Mouse (Mus musculus) hindbrain, embryonic 15.5 days (tissue): Measurements from ENCODE around the gene Bcl2l13. TPM values are rescaled to one million over a fixed set of nuclear protein-coding genes. Genes with fewer than 3 reads are reported as not detected.
A peak's percentile ranks its signal among the peaks of the same experiment; 100 is the strongest.

Experiments used
- ATAC-seq: fragments of 200-750 bp; cut with Nextera tagmentation; 2 replicates; pipeline ENCODE4 v1.8.0; 2017; ENCODE audit warnings: low read depth, moderate number of reproducible peaks, moderate TSS enrichment; ENCODE audit not compliant: low FRiP score
- H3K27ac ChIP-seq: fragments of 300-500 bp; sonication (generic); replicated peaks from 2 replicates; pipeline ENCODE4 v1.5.1; 2015; ENCODE audit warnings: mild to moderate bottlenecking, inconsistent platforms
- H3K27me3 ChIP-seq: fragments of 300-500 bp; sonication (generic); 2 replicates; pipeline ENCODE4 v1.6.1; 2015; ENCODE audit warnings: control low read depth, inconsistent platforms
- H3K36me3 ChIP-seq: fragments of 300-500 bp; sonication (generic); 2 replicates; pipeline ENCODE4 v1.6.1; 2015; ENCODE audit warnings: control low read depth, inconsistent platforms
- H3K4me1 ChIP-seq: fragments of 300-500 bp; sonication (generic); replicated peaks from 2 replicates; pipeline ENCODE4 v1.6.1; 2015; ENCODE audit warnings: control low read depth, inconsistent platforms
- H3K4me2 ChIP-seq: fragments of 300-500 bp; sonication (generic); 2 replicates; pipeline ENCODE4 v1.6.1; 2015; ENCODE audit warnings: moderate library complexity, mild to moderate bottlenecking, inconsistent platforms
- H3K4me3 ChIP-seq: fragments of 300-500 bp; sonication (generic); 2 replicates; pipeline ENCODE4 v1.5.1; 2015; ENCODE audit warnings: mild to moderate bottlenecking, inconsistent platforms
- H3K9ac ChIP-seq: fragments of 300-500 bp; sonication (generic); 2 replicates; pipeline ENCODE4 v1.6.1; 2015; ENCODE audit warnings: inconsistent platforms
- H3K9me3 ChIP-seq: fragments of 300-500 bp; sonication (generic); 2 replicates; pipeline ENCODE4 v1.6.1; 2016; ENCODE audit warnings: control low read depth, inconsistent platforms
- WGBS: fragments of 180-500 bp; shearing (Covaris S2); methylation state at CpG from one replicate; pipeline ENCODE4 v1.1.7; 2015; 5-methylcytosine and 5-hydroxymethylcytosine counted together
- polyA plus RNA-seq: library from polyadenylated mRNA; unstranded; fragments of >200 nt; fragmentation: Nextera tagmentation; extraction: Ambion mirVana; gene quantifications from 2 replicates; pipeline ENCODE4 v1.2.1, GENCODE M21; 2015

Gene Bcl2l13
- polyA plus RNA-seq = 28.0 and 29.8 TPM in 2 replicates

- H3K9me3 ChIP-seq = no peaks in the 10 kb centered on the region
- peak within 1 kb of the TSS; percentile 97 for H3K27ac ChIP-seq
- H3K4me2 ChIP-seq = peak within 1 kb of the TSS; percentile 73
- ATAC-seq = peak; percentile 95
- peak within 1 kb of the TSS; percentile 90 for H3K4me3 ChIP-seq
- H3K27me3 ChIP-seq = no peaks in the 10 kb centered on the region
- 0 out of 2 replicates have a peak, but pooled peaks cover 4% of the 10 kb centered on the region for H3K36me3 ChIP-seq
- H3K4me1 ChIP-seq = peaks cover 13% of the 10 kb centered on the region
- WGBS = 4% methylated on average over 40 of the region's 40 CpGs
- H3K9ac ChIP-seq = peak within 1 kb of the TSS; percentile 92
Measured at GRCm38 (mm10) chr6:120835474-120836374, at the start of gene Bcl2l13. Gene Bcl2l13 (plus strand): TSS chr6:120836212.

GRCm38 (mm10) chr6:120788068-120788607 is 47.9 kb upstream of the Bcl2l13 start:
- no peaks in the 10 kb centered on the region for H3K27me3 ChIP-seq
- H3K4me2 ChIP-seq = no peak overlapping the region
- H3K36me3 ChIP-seq = peaks cover 12% of the 10 kb centered on the region
- no peak overlapping the region for H3K9ac ChIP-seq
- H3K4me1 ChIP-seq = peaks cover 5% of the 10 kb centered on the region; the same call in 1 of the 2 replicates
- ATAC-seq = no peak
- H3K4me3 ChIP-seq = no peak overlapping the region
- H3K9me3 ChIP-seq = no peaks in the 10 kb centered on the region
- H3K27ac ChIP-seq = no peak overlapping the region
- 86% methylated on average over 5 of the region's 5 CpGs for WGBS

- no peak for ATAC-seq
- Histone ChIP-seq H3K4me1 (peaks cover 5% of the 10 kb centered on the region; the same call in 1 of the 2 replicates), H3K4me3 (no peak overlapping the region), H3K27me3 (no peaks in the 10 kb centered on the region), H3K9ac (no peak overlapping the region), H3K9me3 (no peaks in the 10 kb centered on the region), H3K27ac (no peak overlapping the region), H3K4me2 (no peak overlapping the region), H3K36me3 (peaks cover 19% of the 10 kb centered on the region)
Measured at GRCm38 (mm10) chr6:120788904-120789303, 47.1 kb upstream of the Bcl2l13 start.

GRCm38 (mm10) chr6:120790153-120790552 is 45.9 kb upstream of the Bcl2l13 start:
- Histone ChIP-seq H3K4me3 (no peak overlapping the region), H3K27ac (no peak overlapping the region), H3K4me1 (no peaks in the 10 kb centered on the region), H3K36me3 (peaks cover 27% of the 10 kb centered on the region), H3K27me3 (no peaks in the 10 kb centered on the region), H3K9me3 (no peaks in the 10 kb centered on the region), H3K4me2 (no peak overlapping the region), H3K9ac (no peak overlapping the region)
- WGBS = 93% methylated on average over 11 of the region's 11 CpGs
- no peak for ATAC-seq

- no peaks in the 10 kb centered on the region for H3K27me3 ChIP-seq
- H3K9me3 ChIP-seq = no peaks in the 10 kb centered on the region
- H3K36me3 ChIP-seq = peaks cover 33% of the 10 kb centered on the region
- no peak overlapping the region for H3K9ac ChIP-seq
- H3K4me2 ChIP-seq = no peak overlapping the region
- no peaks in the 10 kb centered on the region for H3K4me1 ChIP-seq
- H3K4me3 ChIP-seq = no peak overlapping the region
- ATAC-seq = no peak
- WGBS = 61% methylated on average over 5 of the region's 5 CpGs
- H3K27ac ChIP-seq = no peak overlapping the region
Measured at GRCm38 (mm10) chr6:120790717-120791116, 45.3 kb upstream of the Bcl2l13 start.

- Histone ChIP-seq H3K9me3 (no peaks in the 10 kb centered on the region), H3K9ac (no peak overlapping the region), H3K27me3 (no peaks in the 10 kb centered on the region), H3K4me2 (no peak overlapping the region), H3K36me3 (peaks cover 44% of the 10 kb centered on the region), H3K4me3 (no peak overlapping the region), H3K4me1 (no peaks in the 10 kb centered on the region), H3K27ac (no peak overlapping the region)
- WGBS = 86% methylated on average over 8 of the region's 8 CpGs
- ATAC-seq = no peak
Measured at GRCm38 (mm10) chr6:120792947-120793346, 43.1 kb upstream of the Bcl2l13 start.

- Histone ChIP-seq H3K9ac (no peak overlapping the region), H3K27me3 (no peaks in the 10 kb centered on the region), H3K27ac (no peak overlapping the region), H3K9me3 (no peaks in the 10 kb centered on the region), H3K4me3 (no peak overlapping the region), H3K4me2 (no peak overlapping the region), H3K36me3 (peaks cover 65% of the 10 kb centered on the region), H3K4me1 (no peaks in the 10 kb centered on the region)
- no peak for ATAC-seq
- WGBS = 84% methylated on average over 5 of the region's 5 CpGs
Measured at GRCm38 (mm10) chr6:120795422-120796086, 40.5 kb upstream of the Bcl2l13 start.

GRCm38 (mm10) chr6:120796111-120796510 is 39.9 kb upstream of the Bcl2l13 start:
- Histone ChIP-seq H3K27me3 (no peaks in the 10 kb centered on the region), H3K9ac (no peak overlapping the region), H3K27ac (no peak overlapping the region), H3K4me2 (no peak overlapping the region), H3K36me3 (peaks cover 69% of the 10 kb centered on the region), H3K9me3 (no peaks in the 10 kb centered on the region), H3K4me3 (no peak overlapping the region), H3K4me1 (no peaks in the 10 kb centered on the region)
- no peak for ATAC-seq
- 90% methylated on average over 2 of the region's 2 CpGs for WGBS

GRCm38 (mm10) chr6:120798019-120798418 is 38.0 kb upstream of the Bcl2l13 start:
- no peak overlapping the region for H3K9ac ChIP-seq
- H3K4me1 ChIP-seq = no peaks in the 10 kb centered on the region
- H3K9me3 ChIP-seq = no peaks in the 10 kb centered on the region
- H3K4me3 ChIP-seq = no peak overlapping the region
- no peak overlapping the region for H3K4me2 ChIP-seq
- peaks cover 78% of the 10 kb centered on the region for H3K36me3 ChIP-seq
- H3K27me3 ChIP-seq = no peaks in the 10 kb centered on the region
- 94% methylated on average over 7 of the region's 7 CpGs for WGBS
- no peak overlapping the region for H3K27ac ChIP-seq
- ATAC-seq = no peak

GRCm38 (mm10) chr6:120798905-120799304 is 37.1 kb upstream of the Bcl2l13 start:
- Histone ChIP-seq H3K4me2 (no peak overlapping the region), H3K36me3 (peaks cover 79% of the 10 kb centered on the region), H3K9me3 (no peaks in the 10 kb centered on the region), H3K27me3 (no peaks in the 10 kb centered on the region), H3K4me1 (no peaks in the 10 kb centered on the region), H3K4me3 (no peak overlapping the region), H3K27ac (no peak overlapping the region), H3K9ac (no peak overlapping the region)
- ATAC-seq = no peak
- WGBS = 97% methylated on average over 4 of the region's 4 CpGs

- Histone ChIP-seq H3K4me1 (no peaks in the 10 kb centered on the region), H3K4me3 (no peak overlapping the region), H3K27ac (no peak overlapping the region), H3K36me3 (peaks cover 79% of the 10 kb centered on the region), H3K9me3 (no peaks in the 10 kb centered on the region), H3K27me3 (no peaks in the 10 kb centered on the region), H3K4me2 (no peak overlapping the region), H3K9ac (no peak overlapping the region)
- 91% methylated on average over 4 of the region's 4 CpGs for WGBS
- ATAC-seq = no peak
Measured at GRCm38 (mm10) chr6:120799581-120800041, 36.4 kb upstream of the Bcl2l13 start.
